Mouse (Mus musculus) CH12.LX (cell line): ENCODE data around the gene Arhgef10l. TPM values are rescaled to one million over a fixed set of nuclear protein-coding genes. Genes with fewer than 3 reads are reported as not detected.

ENCODE experiments used
- DNase-seq: peaks from one replicate; pipeline ENCODE4 v3.0.0-alpha.2; 2013; ENCODE audit errors: extremely low read depth
- H3K27ac ChIP-seq: 2 replicates; pipeline ENCODE4 v1.5.1; 2012; ENCODE audit warnings: low read depth, mild to moderate bottlenecking, control low read depth, moderate library complexity; ENCODE audit not compliant: insufficient read depth
- H3K27me3 ChIP-seq: replicated peaks from 2 replicates; pipeline ENCODE3; 2012; ENCODE audit warnings: inconsistent platforms
- H3K36me3 ChIP-seq, 2 experiments: replicated peaks in 1 of 2; 2 replicates each; pipeline versions ENCODE3 to v1.6.1; 2012; ENCODE audit warnings: inconsistent platforms in 1 of 2, low read length in 1 of 2, mild to moderate bottlenecking in 1 of 2, mixed read lengths in 1 of 2, moderate library complexity in 1 of 2; ENCODE audit not compliant: control insufficient read depth in 1 of 2, insufficient read depth in 1 of 2
- H3K4me1 ChIP-seq, 2 experiments: 2 replicates each; pipeline ENCODE4 v1.6.1; 2012; ENCODE audit warnings: inconsistent platforms in 1 of 2, moderate library complexity in 1 of 2; ENCODE audit not compliant: insufficient read depth in 2 of 2, control insufficient read depth in 1 of 2
- H3K4me2 ChIP-seq: 2 replicates; pipeline ENCODE4 v1.6.1; 2012; ENCODE audit warnings: low read depth, mild to moderate bottlenecking, control low read depth; ENCODE audit not compliant: poor library complexity, insufficient read depth, severe bottlenecking
- H3K4me3 ChIP-seq, 3 experiments: fragments of 150-350 bp in 1 of 3; sonication (generic) in 1 of 3; replicated peaks in 1 of 3; 2 replicates each; pipeline versions ENCODE3 to v1.5.1; 2011 to 2012; ENCODE audit warnings: low read depth in 2 of 3, low read length in 2 of 3, mild to moderate bottlenecking in 2 of 3, moderate library complexity in 2 of 3, control low read depth in 1 of 3, improper control_type of control experiment in 1 of 3, inconsistent platforms in 1 of 3, mixed read lengths in 1 of 3; ENCODE audit not compliant: poor library complexity in 1 of 3
- H3K79me2 ChIP-seq: replicated peaks from 2 replicates; pipeline ENCODE4 v1.6.1; 2012; ENCODE audit warnings: mild to moderate bottlenecking, moderate library complexity; ENCODE audit not compliant: control insufficient read depth, poor library complexity, insufficient read depth, severe bottlenecking; ENCODE audit errors: extremely low read depth
- H3K9ac ChIP-seq: 2 replicates; pipeline ENCODE4 v1.6.1; 2012; ENCODE audit warnings: low read depth, mild to moderate bottlenecking, control low read depth, moderate library complexity; ENCODE audit not compliant: insufficient read depth
- H3K9me3 ChIP-seq: replicated peaks from 2 replicates; pipeline ENCODE3; 2012; ENCODE audit warnings: low read length, inconsistent platforms, mixed read lengths
- BHLHE40 ChIP-seq: IDR thresholded peaks from 2 replicates; pipeline ENCODE4 v1.6.1; 2011; ENCODE audit warnings: mild to moderate bottlenecking, low read depth, low read length, improper control_type of control experiment
- CHD2 ChIP-seq: IDR thresholded peaks from 2 replicates; pipeline ENCODE4 v1.6.1; 2011; ENCODE audit warnings: low read length, improper control_type of control experiment
- EP300 ChIP-seq: IDR thresholded peaks from 2 replicates; pipeline ENCODE4 v1.6.1; 2011; ENCODE audit warnings: low read length, improper control_type of control experiment
- GABPA ChIP-seq: IDR thresholded peaks from 2 replicates; pipeline ENCODE4 v1.6.1; 2012; ENCODE audit warnings: low read depth, low read length, improper control_type of control experiment, inconsistent platforms; ENCODE audit not compliant: insufficient replicate concordance
- HCFC1 ChIP-seq: IDR thresholded peaks from 2 replicates; pipeline ENCODE4 v1.6.1; 2012; ENCODE audit warnings: low read depth, mild to moderate bottlenecking, inconsistent platforms, low read length, improper control_type of control experiment
- IRF4 ChIP-seq: IDR thresholded peaks from 2 replicates; pipeline ENCODE4 v1.6.1; 2014; ENCODE audit warnings: low read depth, mild to moderate bottlenecking, inconsistent platforms, low read length, improper control_type of control experiment
- JUN ChIP-seq: IDR thresholded peaks from 2 replicates; pipeline ENCODE4 v1.6.1; 2011; ENCODE audit warnings: low read depth, mild to moderate bottlenecking, low read length, improper control_type of control experiment, moderate library complexity; ENCODE audit not compliant: insufficient read depth
- JUND ChIP-seq: conservative IDR thresholded peaks from 2 replicates; pipeline ENCODE4 v1.6.1; 2011; ENCODE audit warnings: low read depth, low read length, improper control_type of control experiment
- PAX5 ChIP-seq: IDR thresholded peaks from 2 replicates; pipeline ENCODE4 v1.6.1; 2012; ENCODE audit warnings: low read length, inconsistent platforms, mixed read lengths
- SIN3A ChIP-seq: IDR thresholded peaks from 2 replicates; pipeline ENCODE4 v1.6.1; 2012; ENCODE audit warnings: low read length, improper control_type of control experiment, inconsistent platforms
- TBP ChIP-seq: conservative IDR thresholded peaks from 2 replicates; pipeline ENCODE4 v1.6.1; 2011; ENCODE audit warnings: low read depth, low read length, improper control_type of control experiment
- TCF12 ChIP-seq: IDR thresholded peaks from 2 replicates; pipeline ENCODE4 v1.6.1; 2014; ENCODE audit warnings: low read depth, mild to moderate bottlenecking, inconsistent platforms, low read length, improper control_type of control experiment
- UBTF ChIP-seq: IDR thresholded peaks from 2 replicates; pipeline ENCODE4 v1.6.1; 2012; ENCODE audit warnings: low read depth, mild to moderate bottlenecking, inconsistent platforms, low read length, improper control_type of control experiment, moderate library complexity
- USF2 ChIP-seq: conservative IDR thresholded peaks from 2 replicates; pipeline ENCODE4 v1.6.1; 2011; ENCODE audit warnings: low read depth, low read length, improper control_type of control experiment
- ZC3H11A ChIP-seq: IDR thresholded peaks from 2 replicates; pipeline ENCODE4 v1.6.1; 2012; ENCODE audit warnings: low read depth, mild to moderate bottlenecking, inconsistent platforms, low read length, improper control_type of control experiment
- ZNF384 ChIP-seq: IDR thresholded peaks from 2 replicates; pipeline ENCODE4 v1.6.1; 2012; ENCODE audit warnings: low read depth, low read length, improper control_type of control experiment, inconsistent platforms
- dilution Hi-C: fragments of 300-500 bp; cut with MboI; formaldehyde crosslinking; loops from 2 replicates; pipeline ENCODE4 v1.14.3; 2020; ENCODE audit warnings: low sequenced_read_pairs; ENCODE audit not compliant: extremely low pct_unique_long_range_greater_than_20kb, extremely low pct_ligation_motif_present
- in situ Hi-C: fragments of 300-500 bp; cut with MboI; formaldehyde crosslinking; loops from 3 replicates; pipeline ENCODE4 v1.14.3; 2019; ENCODE audit warnings: low sequenced_read_pairs, low pct_ligation_motif_present, low pct_unique_long_range_greater_than_20kb, mixed read lengths
- polyA plus RNA-seq: library from polyadenylated mRNA; unstranded; fragments of >175 nt; gene quantifications from 2 replicates; pipeline ENCODE4 v1.2.1, GENCODE M21; 2012; ENCODE audit warnings: low read depth; ENCODE audit not compliant: insufficient read length
- total RNA-seq, 2 experiments: library from RNA; depleted of rRNA; stranded (reverse); fragments of 300-350 nt in 1 of 2; fragments of >200 nt in 1 of 2; gene quantifications; 2 replicates each; pipeline ENCODE4 v1.2.3; 2012 to 2014

The Arhgef10l gene
- total and polyA plus RNA-seq, 3 experiments = 4.5 to 15.8 (median 10.2) TPM

GRCm38 (mm10) chr4:140483134-140483533 lies 182.7 kb downstream of the Arhgef10l start:
- no peak for DNase-seq
- Histone ChIP-seq H3K79me2 (no peaks in the 10 kb centered on the region), H3K9me3 (peaks cover 2% of the 10 kb centered on the region), H3K27me3 (peaks cover 43% of the 10 kb centered on the region), H3K36me3 (no peaks in the 10 kb centered on the region), H3K4me3 (no peak overlapping the region), H3K4me2 (no peak overlapping the region), H3K9ac (no peak overlapping the region), H3K27ac (no peak overlapping the region), H3K4me1 (no peaks in the 10 kb centered on the region)
- dilution Hi-C loops (no loop called here), in situ Hi-C loops (no loop called here)
- TF ChIP-seq HCFC1 (no peak), IRF4 (no peak), TBP (no peak), ZNF384 (no peak), EP300 (no peak), CHD2 (no peak), GABPA (no peak), TCF12 (no peak), SIN3A (no peak), JUND (no peak), UBTF (no peak), JUN (no peak)

- H3K4me3 ChIP-seq = no peak overlapping the region
- DNase-seq = no peak
- peaks cover 21% of the 10 kb centered on the region for H3K9me3 ChIP-seq
- no peak overlapping the region for H3K9ac ChIP-seq
- no peaks in the 10 kb centered on the region for H3K36me3 ChIP-seq
- H3K27me3 ChIP-seq = peaks cover 26% of the 10 kb centered on the region
- H3K4me1 ChIP-seq = no peaks in the 10 kb centered on the region
- H3K4me2 ChIP-seq = no peak overlapping the region
- H3K79me2 ChIP-seq = no peaks in the 10 kb centered on the region
- H3K27ac ChIP-seq = no peak overlapping the region
- TF ChIP-seq USF2 (no peak), ZC3H11A (no peak), HCFC1 (no peak), BHLHE40 (no peak), PAX5 (no peak)
- dilution Hi-C loops (no loop called here), in situ Hi-C loops (no loop called here)
Measured at GRCm38 (mm10) chr4:140480369-140481067, 185.3 kb downstream of the Arhgef10l start.
